Mouse (Mus musculus) forebrain, embryonic 14.5 days (tissue): ENCODE data around the gene Dapp1. TPM values are rescaled to one million over a fixed set of nuclear protein-coding genes. Genes with fewer than 3 reads are reported as not detected.
A peak's percentile ranks its signal among the peaks of the same experiment; 100 is the strongest.

Experiments used
- ATAC-seq: fragments of 200-750 bp; cut with Nextera tagmentation; 2 replicates; pipeline ENCODE4 v1.8.0; 2017; ENCODE audit warnings: mild to moderate bottlenecking, moderate library complexity
- DNase-seq: peaks from one replicate; pipeline ENCODE4 v3.0.0-alpha.2; 2015; ENCODE audit warnings: low spot score
- H3K27ac ChIP-seq: fragments of 300-500 bp; sonication (generic); 2 replicates; pipeline ENCODE4 v1.5.1; 2014; ENCODE audit warnings: low read depth, mild to moderate bottlenecking, control low read depth, low read length, moderate library complexity
- H3K27me3 ChIP-seq: fragments of 300-500 bp; sonication (generic); replicated peaks from 2 replicates; pipeline ENCODE4 v1.6.1; 2014; ENCODE audit warnings: low read length, control low read depth, mixed read lengths; ENCODE audit not compliant: control insufficient read depth, insufficient read depth
- H3K36me3 ChIP-seq: fragments of 300-500 bp; sonication (generic); 2 replicates; pipeline ENCODE4 v1.6.1; 2014; ENCODE audit warnings: low read length, control low read depth; ENCODE audit not compliant: control insufficient read depth, insufficient read depth
- H3K4me1 ChIP-seq: fragments of 300-500 bp; sonication (generic); 2 replicates; pipeline ENCODE4 v1.6.1; 2014; ENCODE audit warnings: antibody characterized with exemption, low read length, control low read depth; ENCODE audit not compliant: control insufficient read depth, insufficient read depth
- H3K4me2 ChIP-seq: fragments of 300-500 bp; sonication (generic); 2 replicates; pipeline ENCODE4 v1.6.1; 2014; ENCODE audit warnings: mild to moderate bottlenecking, control low read depth, low read length
- H3K4me3 ChIP-seq: fragments of 300-500 bp; sonication (generic); 2 replicates; pipeline ENCODE4 v1.5.1; 2014; ENCODE audit warnings: low read depth, low read length, control low read depth
- H3K9ac ChIP-seq: fragments of 300-500 bp; sonication (generic); 2 replicates; pipeline ENCODE4 v1.6.1; 2014; ENCODE audit warnings: mild to moderate bottlenecking, low read length, control low read depth, moderate library complexity
- H3K9me3 ChIP-seq: fragments of 300-500 bp; sonication (generic); replicated peaks from 2 replicates; pipeline ENCODE4 v1.6.1; 2016; ENCODE audit warnings: low read length, control low read depth, mixed read lengths; ENCODE audit not compliant: control insufficient read depth
- WGBS: fragments of 180-500 bp; shearing (Covaris S2); extraction: QIAGEN DNeasy Blood & Tissue Kit; methylation state at CpG from one replicate; pipeline ENCODE4 v1.1.7; 2014; 5-methylcytosine and 5-hydroxymethylcytosine counted together
- polyA plus RNA-seq: library from polyadenylated mRNA; unstranded; fragments of >200 nt; fragmentation: Nextera tagmentation; extraction: Ambion mirVana; gene quantifications from 2 replicates; pipeline ENCODE4 v1.2.1, GENCODE M21; 2014

Gene Dapp1
- polyA plus RNA-seq, result 2.4 and 4.4 TPM in 2 replicates

GRCm38 (mm10) chr3:137981382-137981750, at the start of gene Dapp1:
Gene Dapp1 (minus strand): TSS chr3:137981545.
- Histone ChIP-seq H3K36me3 (no peaks in the 10 kb centered on the region), H3K9me3 (no peaks in the 10 kb centered on the region), H3K4me1 (peaks cover 7% of the 10 kb centered on the region; the same call in 1 of the 2 replicates), H3K4me2 (peak within 1 kb of the TSS; percentile 46), H3K27me3 (no peaks in the 10 kb centered on the region), H3K9ac (0 out of 2 replicates have a peak within 1 kb of the TSS, but pooled peaks have one; percentile 49), H3K27ac (no peak within 1 kb of the TSS), H3K4me3 (peak within 1 kb of the TSS; percentile 17)
- 17% methylated on average over 10 of the region's 10 CpGs for whole genome bisulfite sequencing
- ATAC-seq (peak; percentile 45), DNase-seq (peak; percentile 46)

GRCm38 (mm10) chr3:138030563-138030962, 49.2 kb upstream of the Dapp1 start:
- Histone ChIP-seq H3K4me3 (no peak overlapping the region), H3K4me2 (no peak overlapping the region), H3K36me3 (no peaks in the 10 kb centered on the region), H3K27me3 (no peaks in the 10 kb centered on the region), H3K4me1 (no peaks in the 10 kb centered on the region), H3K9me3 (no peaks in the 10 kb centered on the region), H3K27ac (no peak overlapping the region), H3K9ac (no peak overlapping the region)
- DNase-seq, result no peak
- WGBS, result 92% methylated on average over 6 of the region's 6 CpGs
- no peak for ATAC-seq

- DNase-seq, result no peak
- Histone ChIP-seq H3K4me2 (no peak overlapping the region), H3K4me3 (no peak overlapping the region), H3K9me3 (no peaks in the 10 kb centered on the region), H3K36me3 (no peaks in the 10 kb centered on the region), H3K4me1 (no peaks in the 10 kb centered on the region), H3K27me3 (no peaks in the 10 kb centered on the region), H3K27ac (no peak overlapping the region), H3K9ac (no peak overlapping the region)
- WGBS, result 93% methylated on average over 5 of the region's 5 CpGs
- no peak for ATAC-seq
Measured at GRCm38 (mm10) chr3:138029351-138029750, 48.0 kb upstream of the Dapp1 start.

GRCm38 (mm10) chr3:138027575-138028362, 46.4 kb upstream of the Dapp1 start:
- H3K27me3 ChIP-seq, result no peaks in the 10 kb centered on the region

GRCm38 (mm10) chr3:138026286-138026685, 44.9 kb upstream of the Dapp1 start:
- no peak for ATAC-seq
- no peak overlapping the region for H3K27ac ChIP-seq
- 84% methylated on average over 10 of the region's 10 CpGs for WGBS
- DNase-seq, result peak; percentile 20
- H3K27me3 ChIP-seq, result no peaks in the 10 kb centered on the region
- H3K9me3 ChIP-seq, result no peaks in the 10 kb centered on the region
- H3K4me3 ChIP-seq, result no peak overlapping the region
- no peaks in the 10 kb centered on the region for H3K36me3 ChIP-seq
- no peak overlapping the region for H3K9ac ChIP-seq
- no peak overlapping the region for H3K4me2 ChIP-seq
- H3K4me1 ChIP-seq, result no peaks in the 10 kb centered on the region

More at GRCm38 (mm10) chr3:138027575-138028362, 46.4 kb upstream of the Dapp1 start:
- Histone ChIP-seq H3K4me2 (no peak overlapping the region), H3K27ac (no peak overlapping the region), H3K9me3 (no peaks in the 10 kb centered on the region), H3K4me3 (no peak overlapping the region), H3K36me3 (no peaks in the 10 kb centered on the region), H3K9ac (no peak overlapping the region), H3K4me1 (no peaks in the 10 kb centered on the region)
- 87% methylated on average over 5 of the region's 5 CpGs for WGBS
- no peak for ATAC-seq
- DNase-seq, result no peak

GRCm38 (mm10) chr3:138022651-138023050, 41.3 kb upstream of the Dapp1 start:
- H3K27ac ChIP-seq, result no peak overlapping the region
- DNase-seq, result no peak
- H3K4me3 ChIP-seq, result no peak overlapping the region
- H3K4me1 ChIP-seq, result no peaks in the 10 kb centered on the region
- H3K27me3 ChIP-seq, result no peaks in the 10 kb centered on the region
- no peaks in the 10 kb centered on the region for H3K9me3 ChIP-seq
- no peaks in the 10 kb centered on the region for H3K36me3 ChIP-seq
- no peak overlapping the region for H3K4me2 ChIP-seq
- ATAC-seq, result no peak
- WGBS, result 80% methylated on average over 4 of the region's 4 CpGs
- H3K9ac ChIP-seq, result no peak overlapping the region

- H3K9ac ChIP-seq, result no peak overlapping the region
- no peaks in the 10 kb centered on the region for H3K4me1 ChIP-seq
- H3K27me3 ChIP-seq, result no peaks in the 10 kb centered on the region
- WGBS, result 90% methylated on average over 4 of the region's 4 CpGs
- no peak overlapping the region for H3K4me3 ChIP-seq
- H3K36me3 ChIP-seq, result no peaks in the 10 kb centered on the region
- no peak overlapping the region for H3K4me2 ChIP-seq
- no peak for ATAC-seq
- no peak overlapping the region for H3K27ac ChIP-seq
- H3K9me3 ChIP-seq, result no peaks in the 10 kb centered on the region
- DNase-seq, result no peak
Measured at GRCm38 (mm10) chr3:138022003-138022402, 40.7 kb upstream of the Dapp1 start.

- Histone ChIP-seq H3K36me3 (no peaks in the 10 kb centered on the region), H3K4me2 (no peak overlapping the region), H3K4me3 (no peak overlapping the region), H3K27me3 (no peaks in the 10 kb centered on the region), H3K27ac (no peak overlapping the region), H3K4me1 (no peaks in the 10 kb centered on the region), H3K9me3 (no peaks in the 10 kb centered on the region), H3K9ac (no peak overlapping the region)
- peak; percentile 12 for DNase-seq
- WGBS, result 83% methylated on average over 12 of the region's 12 CpGs
- no peak for ATAC-seq
Measured at GRCm38 (mm10) chr3:138016810-138017209, 35.5 kb upstream of the Dapp1 start.

- Histone ChIP-seq H3K9ac (no peak overlapping the region), H3K4me3 (no peak overlapping the region), H3K27ac (no peak overlapping the region), H3K9me3 (no peaks in the 10 kb centered on the region), H3K27me3 (no peaks in the 10 kb centered on the region), H3K36me3 (no peaks in the 10 kb centered on the region), H3K4me1 (no peaks in the 10 kb centered on the region), H3K4me2 (no peak overlapping the region)
- no peak for DNase-seq
- no peak for ATAC-seq
- WGBS, result 78% methylated on average over 2 of the region's 2 CpGs
Measured at GRCm38 (mm10) chr3:138014725-138015124, 33.4 kb upstream of the Dapp1 start.
